Mouse (Mus musculus) left cerebral cortex, adult 2 months (tissue): ENCODE results near the gene Zcchc2. TPM values are rescaled to one million over a fixed set of nuclear protein-coding genes. Genes with fewer than 3 reads are reported as not detected.
A peak's percentile ranks its signal among the peaks of the same experiment; 100 is the strongest.

Source experiments
- DNase-seq, 2 experiments: peaks; one replicate each; pipeline ENCODE4 v3.0.0; 2021 to 2022; ENCODE audit warnings: low spot score in 2 of 2, mixed read lengths in 1 of 2; ENCODE audit errors: extremely low spot score in 1 of 2
- H3K27ac ChIP-seq: fragments of 200-600 bp; 2 replicates; pipeline ENCODE4 v1.8.1; 2022
- H3K4me3 ChIP-seq: fragments of 200-600 bp; 2 replicates; pipeline ENCODE4 v1.8.1; 2022
- CTCF ChIP-seq: fragments of 200-600 bp; IDR thresholded peaks from 2 replicates; pipeline ENCODE4 v1.8.1; 2022; ENCODE audit warnings: antibody characterized with exemption, mild to moderate bottlenecking, moderate library complexity
- intact Hi-C: fragments of 180-260 bp; cut with DNase I; formaldehyde crosslinking; loops from one replicate; pipeline ENCODE4 v1.15.1; 2025
- total RNA-seq, 2 experiments: library from RNA; stranded (reverse); gene quantifications; 2 replicates each; pipeline ENCODE4 v1.2.3; 2021

The Zcchc2 gene
- total RNA-seq, 2 experiments from 2014 or later = 23.2 to 26.4 TPM

GRCm38 (mm10) chr1:106065679-106066078 lies 75.5 kb downstream of the Zcchc2 start:
- TF ChIP-seq CTCF = no peak
- Histone ChIP-seq H3K4me3 (no peak overlapping the region), H3K27ac (no peak overlapping the region)
- intact Hi-C loops = loop anchor here (10.0 kb wide), 1 partner anchor 649 kb away; the partner anchor contains the start of gene Bcl2
- DNase-seq = no peak

- H3K27ac ChIP-seq = no peak overlapping the region
- no peak for TF ChIP-seq CTCF
- no peak overlapping the region for H3K4me3 ChIP-seq
- intact Hi-C loops = loop anchor here (10.0 kb wide), 1 partner anchor 647 kb away; the partner anchor contains the start of gene Bcl2
- no peak for DNase-seq
Measured at GRCm38 (mm10) chr1:106067306-106067705, 77.1 kb downstream of the Zcchc2 start.

DNA sequence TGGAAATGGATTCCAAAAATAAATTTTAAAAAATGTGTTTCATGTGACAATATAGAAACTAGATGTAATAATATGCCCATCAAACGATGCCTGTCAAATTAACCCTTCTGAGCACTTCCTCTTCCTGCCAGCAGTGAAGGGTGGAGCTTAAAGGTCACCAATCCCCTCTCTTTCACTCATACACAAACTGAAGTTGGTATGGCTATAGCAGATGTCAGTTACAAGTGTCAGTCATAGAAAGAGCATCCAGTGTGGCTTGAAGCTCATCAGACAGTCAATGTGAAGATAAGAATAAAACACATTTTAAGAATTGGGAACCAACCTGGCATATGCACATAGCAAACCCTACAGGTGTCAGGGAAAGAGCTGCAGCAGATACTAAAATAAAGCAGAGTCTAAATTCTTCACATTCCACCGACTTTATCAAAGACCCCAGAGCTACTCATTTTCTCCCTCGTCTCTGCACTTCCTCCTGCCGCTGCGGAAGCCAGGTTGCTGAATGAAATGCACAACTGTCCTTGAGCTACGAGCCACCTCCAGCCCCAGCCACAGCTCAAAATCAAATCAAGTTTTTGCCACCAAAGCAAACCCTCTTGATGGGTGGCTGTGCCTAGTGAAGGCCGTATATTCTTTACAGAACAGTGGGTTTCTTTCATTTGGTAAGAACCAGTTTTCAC lies 79.8 kb downstream of the Zcchc2 start:
- H3K4me3 ChIP-seq = no peak overlapping the region
- intact Hi-C loops = loop anchor here (5.0 to 10.0 kb wide), 3 partner anchors 87 to 645 kb away; partner anchors contain the start of genes Bcl2 and Phlpp1
- TF ChIP-seq CTCF = no peak
- no peak for DNase-seq
- no peak overlapping the region for H3K27ac ChIP-seq

- Histone ChIP-seq H3K4me3 (no peak overlapping the region), H3K27ac (no peak overlapping the region)
- no peak for DNase-seq
- intact Hi-C loops = loop anchor here (1.0 to 5.0 kb wide), 3 partner anchors 86 to 324 kb away; partner anchors contain the start of gene Phlpp1
- no peak for TF ChIP-seq CTCF
Measured at GRCm38 (mm10) chr1:106070814-106071213, 80.6 kb downstream of the Zcchc2 start.

DNA sequence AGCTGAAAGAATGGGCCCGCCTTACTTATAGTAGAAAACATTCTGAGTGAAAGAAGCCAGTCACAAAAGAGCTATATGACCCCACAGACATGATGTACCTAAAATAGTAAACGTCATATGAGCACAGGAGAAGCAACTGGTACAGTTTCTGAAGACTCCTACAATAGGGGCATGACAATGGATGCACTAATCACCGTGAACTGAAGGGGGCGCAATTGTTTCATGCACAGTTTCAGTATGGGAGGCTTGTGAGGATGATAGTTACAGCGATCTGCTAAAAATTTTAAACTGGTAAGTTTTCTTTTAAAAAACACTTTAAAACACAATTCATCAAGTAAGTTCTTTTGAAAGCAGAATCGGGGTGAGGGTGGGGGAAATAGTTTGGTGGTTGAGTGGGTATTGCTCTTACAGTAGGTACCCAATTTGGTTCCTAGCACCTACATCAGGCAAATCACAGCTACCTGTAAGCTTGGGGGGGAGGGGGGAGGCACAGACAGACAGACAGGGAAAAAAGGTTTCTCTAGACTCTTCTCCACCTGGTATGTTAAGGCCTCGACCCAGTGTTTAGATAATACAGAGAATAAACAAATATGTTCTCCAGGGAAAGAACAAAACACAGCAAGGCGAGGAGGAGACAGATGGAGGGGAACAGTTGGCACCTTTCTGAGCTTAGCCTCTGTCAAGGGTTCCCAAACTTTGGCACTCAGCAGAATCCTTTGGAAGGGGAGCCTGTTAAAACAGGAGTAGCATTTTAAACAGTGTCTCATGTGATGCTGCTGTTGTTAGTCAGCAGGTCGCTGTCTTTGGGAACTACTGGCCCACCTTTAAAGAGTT lies 81.2 kb downstream of the Zcchc2 start:
- intact Hi-C loops = loop anchor here (1.0 to 5.0 kb wide), 3 partner anchors 86 to 324 kb away; partner anchors contain the start of gene Phlpp1
- Histone ChIP-seq H3K4me3 (no peak overlapping the region), H3K27ac (no peak overlapping the region)
- peak; percentile 77 to 88 for DNase-seq
- TF ChIP-seq CTCF = peak; percentile 87

GRCm38 (mm10) chr1:106072071-106072440 lies 81.8 kb downstream of the Zcchc2 start:
- TF ChIP-seq CTCF = no peak
- intact Hi-C loops = loop anchor here (5.0 kb wide), 2 partner anchors 85 to 100 kb away; partner anchors contain the start of gene Phlpp1
- H3K4me3 ChIP-seq = no peak overlapping the region
- peak in 1 of 2 experiments; percentile 22 for DNase-seq
- H3K27ac ChIP-seq = no peak overlapping the region

DNA sequence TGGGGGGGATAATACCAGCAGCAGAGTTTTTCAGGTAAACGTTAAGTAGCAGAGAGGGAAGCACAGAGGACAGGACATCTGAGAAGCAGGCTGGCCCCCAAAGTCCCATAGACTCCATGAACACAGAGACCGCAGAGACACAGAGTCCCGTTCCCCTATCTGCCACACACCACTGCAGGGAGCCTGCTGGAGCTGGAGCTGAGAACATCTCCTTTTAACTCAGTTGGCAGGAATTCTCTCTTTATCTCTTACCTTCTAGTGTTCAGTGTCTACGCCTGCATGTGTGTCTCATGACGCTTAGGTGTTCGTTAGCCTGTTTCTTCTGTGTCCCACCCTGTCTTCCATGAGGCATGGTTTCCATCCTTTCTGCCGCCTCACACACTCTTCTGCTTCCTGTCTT lies 83.0 kb downstream of the Zcchc2 start:
- Histone ChIP-seq H3K27ac (no peak overlapping the region), H3K4me3 (no peak overlapping the region)
- no peak for TF ChIP-seq CTCF
- intact Hi-C loops = loop anchor here (5.0 kb wide), 2 partner anchors 84 to 99 kb away; partner anchors contain the start of gene Phlpp1
- peak in 1 of 2 experiments; percentile 4 for DNase-seq

DNA sequence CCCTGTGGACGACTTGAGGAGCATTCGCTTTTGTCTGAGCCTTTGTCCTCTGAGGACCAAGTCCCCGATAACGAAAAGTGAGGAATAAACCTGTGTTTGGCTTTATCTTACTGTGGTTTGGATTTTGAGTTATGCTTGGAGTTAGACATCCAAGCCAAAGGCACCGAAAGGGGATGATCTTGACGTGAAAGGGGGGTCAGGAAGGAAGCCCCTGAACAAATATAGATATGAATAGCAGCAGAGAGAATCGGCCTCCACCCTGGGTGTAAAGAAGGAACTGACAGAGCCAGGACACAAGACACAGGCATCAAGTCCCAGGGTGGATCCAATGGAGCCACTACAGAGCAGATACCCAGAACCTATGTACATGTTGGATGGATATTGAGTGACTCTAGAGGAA lies 83.9 kb downstream of the Zcchc2 start:
- intact Hi-C loops = loop anchor here (5.0 kb wide), 2 partner anchors 83 to 98 kb away; partner anchors contain the start of gene Phlpp1
- no peak for DNase-seq
- no peak for TF ChIP-seq CTCF
- Histone ChIP-seq H3K4me3 (no peak overlapping the region), H3K27ac (no peak overlapping the region)

DNA sequence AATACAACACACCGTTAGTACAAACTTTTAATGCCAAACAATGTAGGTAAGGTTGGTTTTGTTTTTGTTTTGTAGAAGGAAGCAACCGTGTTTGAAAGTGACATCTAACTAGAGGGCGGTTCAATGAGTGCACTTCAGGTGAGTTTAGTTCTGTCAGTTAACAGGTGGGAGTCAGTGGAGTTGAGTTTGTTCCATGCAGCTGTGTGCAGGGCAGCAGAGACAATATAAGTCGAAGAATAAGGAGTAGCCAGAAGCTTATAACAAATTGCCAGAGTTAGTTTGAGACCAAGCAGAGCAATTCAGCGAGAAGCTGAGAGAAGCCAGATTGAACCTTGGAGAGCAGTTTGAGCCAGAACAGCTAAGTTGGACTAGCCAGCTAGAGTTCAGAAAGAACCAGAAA lies 84.5 kb downstream of the Zcchc2 start:
- TF ChIP-seq CTCF = no peak
- no peak for DNase-seq
- Histone ChIP-seq H3K27ac (no peak overlapping the region), H3K4me3 (no peak overlapping the region)
- intact Hi-C loops = loop anchor here (5.0 kb wide), 2 partner anchors 83 to 98 kb away; partner anchors contain the start of gene Phlpp1

DNA sequence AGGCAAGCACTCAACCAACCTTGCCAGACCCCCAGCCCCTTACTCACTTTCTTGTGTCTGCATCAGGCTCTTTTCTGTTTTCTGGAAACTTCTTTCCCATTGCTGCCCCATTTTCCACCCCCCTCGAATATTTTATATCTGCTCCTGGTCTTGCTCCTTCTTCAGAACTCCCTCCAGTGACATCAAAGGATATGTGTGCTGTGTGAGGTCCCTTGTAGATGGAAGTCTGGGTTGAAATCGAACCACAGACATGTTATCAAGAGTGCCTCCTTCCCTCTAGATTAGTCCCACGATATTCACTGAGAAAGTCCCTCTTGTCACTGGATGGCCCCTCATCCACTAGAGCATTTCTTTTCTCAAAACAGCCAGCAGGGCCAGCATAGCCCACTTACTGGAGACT lies 86.4 kb downstream of the Zcchc2 start:
- no peak overlapping the region for H3K27ac ChIP-seq
- no peak for DNase-seq
- no peak for TF ChIP-seq CTCF
- intact Hi-C loops = no loop called here
- no peak overlapping the region for H3K4me3 ChIP-seq

DNA sequence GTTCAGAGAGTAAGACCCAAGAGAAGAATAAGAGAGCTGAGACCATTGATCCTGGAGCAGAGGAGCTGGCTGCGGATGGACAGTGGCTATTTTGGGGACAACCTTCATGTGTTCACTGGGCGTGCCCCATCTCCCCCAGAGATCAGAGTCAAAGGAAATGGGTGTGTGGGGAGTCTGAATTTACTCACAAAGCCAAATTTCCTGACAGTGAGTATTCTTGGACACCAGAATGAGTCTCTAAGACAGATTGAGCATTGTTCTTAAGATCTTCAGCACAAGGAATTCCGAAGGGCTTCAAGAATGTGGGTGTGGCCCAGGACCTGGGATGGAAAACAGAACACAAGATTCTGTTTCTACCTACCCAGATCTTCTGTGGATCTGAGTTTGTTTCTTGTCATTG lies 87.0 kb downstream of the Zcchc2 start:
- Histone ChIP-seq H3K27ac (no peak overlapping the region), H3K4me3 (no peak overlapping the region)
- no peak for DNase-seq
- no peak for TF ChIP-seq CTCF
- intact Hi-C loops = no loop called here

Other genes with a start within 250 kb of the Zcchc2 start
- 1 to 10 TPM; 8.3 to 9.7 TPM for gene Tnfrsf11a, start 209.7 kb upstream of the Zcchc2 start, total RNA-seq
- 10 to 100 TPM; 63.1 to 68.4 TPM for gene Phlpp1, start 181.3 kb downstream of the Zcchc2 start, total RNA-seq